Mouse (Mus musculus): ENCODE measurements around the gene Wbp4. TPM values are rescaled to one million over a fixed set of nuclear protein-coding genes. Genes with fewer than 3 reads are reported as not detected.
A peak's percentile ranks its signal among the peaks of the same experiment; 100 is the strongest.

The Wbp4 gene
- polyA plus RNA-seq, 1 experiment from 2014 or later, result 49.5 TPM

DNA sequence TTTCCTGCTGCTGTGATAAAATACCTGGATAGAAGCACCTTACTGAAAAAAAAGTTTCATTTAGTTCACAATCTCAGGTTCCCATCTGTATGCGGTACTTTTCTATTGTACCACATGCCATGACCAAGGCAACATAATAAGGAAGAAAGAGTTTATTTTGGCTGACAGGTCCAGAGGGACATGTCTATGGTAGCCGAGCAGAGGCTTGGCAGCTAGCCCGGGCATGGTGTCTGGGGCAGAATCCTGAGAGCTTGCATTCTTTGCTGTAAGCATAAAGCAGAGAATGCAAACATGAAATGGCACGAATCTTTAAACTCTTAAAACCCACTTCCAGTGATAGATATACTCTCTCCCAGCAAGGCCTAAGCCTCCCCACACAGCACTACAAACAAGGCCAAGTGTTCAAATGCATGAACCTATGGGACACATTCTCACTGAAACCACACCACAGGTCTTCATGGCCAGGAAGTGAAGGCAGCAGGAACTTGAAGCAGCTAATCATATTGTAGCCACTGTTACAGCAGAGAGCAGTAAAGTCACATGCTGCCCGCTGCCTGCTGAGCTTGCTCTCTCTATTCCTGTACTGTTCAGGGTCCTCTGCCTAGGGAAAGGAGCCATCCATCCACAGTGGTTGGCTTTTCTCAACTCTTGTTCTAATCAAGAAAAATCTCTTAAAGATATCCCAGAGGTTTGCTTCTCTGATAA, 22.2 kb upstream of the Wbp4 start:
- H3K4me1 ChIP-seq, result peaks cover 20% of the 10 kb centered on the region
- H3K9me3 ChIP-seq, result no peaks in the 10 kb centered on the region
- peaks cover 5% of the 10 kb centered on the region; the same call in 1 of the 2 replicates for H3K36me3 ChIP-seq
- no peaks in the 10 kb centered on the region for H3K27me3 ChIP-seq
- no peak overlapping the region for H3K9ac ChIP-seq
- ATAC-seq (ENCODE audit: low FRiP score, low read depth), result no peak
- no peak overlapping the region for H3K4me2 ChIP-seq (replicated peaks)
- H3K27ac ChIP-seq, result peak overlapping the region; percentile 48; the same call in 1 of the 2 replicates
- H3K4me3 ChIP-seq, result no peak overlapping the region
- WGBS, result 50% methylated on average over 5 of the region's 5 CpGs

DNA sequence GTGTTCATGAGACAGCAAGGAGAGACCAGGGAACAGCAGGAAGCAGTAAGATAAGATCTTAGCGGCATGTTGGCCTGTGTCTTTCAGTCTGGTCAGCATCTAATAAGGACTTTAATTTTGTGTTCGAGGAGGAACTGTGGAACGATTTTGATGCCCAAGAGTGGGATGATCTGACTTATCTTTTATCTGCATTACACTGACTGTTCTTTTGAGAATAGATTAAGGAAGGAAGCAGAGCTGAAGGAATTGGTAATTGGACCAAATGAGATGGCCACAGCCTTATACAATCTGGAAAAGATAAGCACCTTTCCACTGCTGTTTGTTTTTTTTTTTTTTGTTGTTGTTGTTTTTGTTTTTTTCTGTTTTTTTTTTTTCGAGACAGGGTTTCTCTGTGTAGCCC, 19.4 kb upstream of the Wbp4 start:
- peaks cover 5% of the 10 kb centered on the region; the same call in 1 of the 2 replicates for H3K36me3 ChIP-seq
- no peak overlapping the region for H3K9ac ChIP-seq
- peaks cover 9% of the 10 kb centered on the region for H3K4me1 ChIP-seq
- no peak overlapping the region for H3K27ac ChIP-seq
- no peak for ATAC-seq (ENCODE audit: low FRiP score, low read depth)
- WGBS, result 86% methylated on average over 4 of the region's 4 CpGs
- no peak overlapping the region for H3K4me2 ChIP-seq (replicated peaks)
- H3K4me3 ChIP-seq, result no peak overlapping the region
- H3K9me3 ChIP-seq, result no peaks in the 10 kb centered on the region
- H3K27me3 ChIP-seq, result no peaks in the 10 kb centered on the region

DNA sequence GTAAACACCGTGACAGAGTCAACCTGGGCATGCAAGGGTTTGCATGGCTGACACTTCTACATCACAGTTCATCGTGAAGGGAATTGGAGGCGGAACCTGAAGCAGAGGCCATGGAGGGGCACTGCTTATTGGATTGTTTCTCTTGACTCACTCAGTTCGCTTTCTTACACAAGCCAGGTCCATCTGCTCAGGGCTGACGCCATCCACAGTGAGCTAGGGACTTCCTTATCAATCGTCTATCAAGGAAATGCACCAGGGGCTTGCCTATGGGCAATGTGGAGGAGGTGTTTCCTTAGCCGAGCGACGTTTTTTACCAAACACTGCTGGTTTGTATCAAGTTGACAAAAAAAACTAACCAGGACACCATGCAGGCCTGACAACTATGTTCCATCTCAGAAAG, 18.0 kb upstream of the Wbp4 start:
- Histone ChIP-seq H3K4me3 (no peak overlapping the region), H3K36me3 (peaks cover 5% of the 10 kb centered on the region; the same call in 1 of the 2 replicates), H3K9me3 (no peaks in the 10 kb centered on the region), H3K27ac (no peak overlapping the region), H3K9ac (no peak overlapping the region), H3K4me2 (replicated peaks) (no peak overlapping the region), H3K4me1 (peaks cover 9% of the 10 kb centered on the region), H3K27me3 (no peaks in the 10 kb centered on the region)
- no peak for ATAC-seq (ENCODE audit: low FRiP score, low read depth)
- WGBS, result 82% methylated on average over 9 of the region's 9 CpGs

DNA sequence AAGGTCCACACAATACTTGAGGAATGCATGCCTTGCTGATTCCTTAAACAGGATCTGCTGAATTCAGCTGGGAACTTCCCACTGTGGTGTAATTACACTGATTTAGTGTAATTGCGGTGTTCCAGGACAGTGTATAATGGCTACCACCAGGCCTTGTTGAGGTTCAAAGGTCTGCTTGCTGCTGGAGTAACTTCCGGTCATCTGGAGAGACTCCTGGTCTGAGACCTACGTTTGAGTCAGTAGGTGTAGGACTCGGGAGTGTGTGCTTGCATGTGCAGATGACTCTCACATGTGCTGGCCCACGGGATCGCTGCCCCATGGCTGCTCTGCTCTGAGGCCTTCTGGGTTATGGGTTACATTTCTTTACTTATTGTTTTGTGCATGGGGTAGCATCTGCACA, 13.0 kb upstream of the Wbp4 start:
- no peaks in the 10 kb centered on the region for H3K9me3 ChIP-seq
- 57% methylated on average over 6 of the region's 6 CpGs for WGBS
- H3K27ac ChIP-seq, result no peak overlapping the region
- H3K4me2 ChIP-seq (replicated peaks), result no peak overlapping the region
- H3K4me3 ChIP-seq, result no peak overlapping the region
- no peak overlapping the region for H3K9ac ChIP-seq
- H3K4me1 ChIP-seq, result no peaks in the 10 kb centered on the region
- H3K27me3 ChIP-seq, result no peaks in the 10 kb centered on the region
- H3K36me3 ChIP-seq, result peaks cover 9% of the 10 kb centered on the region; the same call in 1 of the 2 replicates
- no peak for ATAC-seq (ENCODE audit: low FRiP score, low read depth)

DNA sequence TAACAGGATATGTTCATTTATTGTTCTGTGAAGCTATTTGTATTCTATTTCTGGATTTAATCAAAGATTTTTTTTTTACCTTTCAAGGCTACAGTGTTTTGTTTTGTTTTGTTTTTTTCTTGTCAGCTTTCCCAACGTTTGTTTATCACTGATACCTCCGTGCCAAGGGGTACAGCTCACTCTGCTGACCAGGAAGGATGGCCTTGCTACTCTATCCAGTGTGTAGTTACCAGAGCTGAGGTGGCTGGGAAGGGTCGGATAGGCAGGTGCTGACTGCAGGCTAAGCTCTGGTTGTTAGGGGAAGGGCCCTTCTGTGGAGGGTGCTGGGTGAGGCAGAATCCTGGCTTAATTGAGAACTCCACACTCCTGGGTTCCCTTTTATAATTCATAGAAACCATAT, 8.9 kb upstream of the Wbp4 start:
- no peak overlapping the region for H3K4me3 ChIP-seq
- H3K4me1 ChIP-seq, result peaks cover 26% of the 10 kb centered on the region
- H3K36me3 ChIP-seq, result peaks cover 9% of the 10 kb centered on the region; the same call in 1 of the 2 replicates
- no peak overlapping the region for H3K4me2 ChIP-seq (replicated peaks)
- no peaks in the 10 kb centered on the region for H3K9me3 ChIP-seq
- H3K27me3 ChIP-seq, result no peaks in the 10 kb centered on the region
- 65% methylated on average over 3 of the region's 3 CpGs for WGBS
- no peak overlapping the region for H3K9ac ChIP-seq
- no peak for ATAC-seq (ENCODE audit: low FRiP score, low read depth)
- no peak overlapping the region for H3K27ac ChIP-seq

DNA sequence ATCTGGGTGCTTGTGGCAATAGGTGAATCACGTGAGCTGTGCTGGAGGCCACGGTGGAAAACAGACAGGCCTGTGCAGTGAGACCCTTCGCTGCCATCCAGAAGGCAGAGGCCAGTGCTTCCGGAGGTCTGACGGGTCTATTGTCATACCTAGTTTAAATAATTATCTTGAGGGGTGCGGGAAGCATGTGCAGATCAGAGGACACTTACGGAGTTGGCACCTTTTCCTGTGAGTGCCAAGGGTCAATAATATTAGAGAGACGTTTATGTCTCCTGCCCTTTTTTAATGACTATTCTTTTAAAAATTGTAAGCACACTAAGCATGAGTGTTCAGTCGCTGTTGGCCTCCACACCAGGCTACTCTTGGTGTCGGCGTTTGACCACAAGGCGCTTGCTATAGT, 7.8 kb upstream of the Wbp4 start:
- no peak overlapping the region for H3K4me2 ChIP-seq (replicated peaks)

DNA sequence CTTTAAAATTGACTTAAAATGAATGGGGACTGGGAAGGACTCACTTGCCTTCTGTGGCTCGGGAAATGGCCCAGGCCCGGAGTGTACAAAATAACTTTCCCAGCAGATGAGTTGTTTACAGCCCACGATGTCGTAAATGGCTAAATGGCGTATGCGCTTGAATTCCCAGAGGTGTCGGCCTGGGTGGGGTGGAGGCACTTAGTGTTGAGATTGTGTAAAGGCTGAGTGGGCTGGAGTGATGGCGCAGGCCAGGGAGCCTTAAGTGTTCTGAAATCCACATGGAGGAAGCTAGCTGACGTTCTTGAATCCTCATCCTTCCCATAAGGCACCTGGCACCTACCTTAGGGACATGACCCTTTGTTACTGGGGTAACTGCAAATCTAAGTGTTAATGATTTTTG, 7.2 kb upstream of the Wbp4 start:
- H3K4me1 ChIP-seq, result peaks cover 31% of the 10 kb centered on the region
- no peak overlapping the region for H3K9ac ChIP-seq
- peaks cover 9% of the 10 kb centered on the region; the same call in 1 of the 2 replicates for H3K36me3 ChIP-seq
- no peak for ATAC-seq (ENCODE audit: low FRiP score, low read depth)
- no peaks in the 10 kb centered on the region for H3K9me3 ChIP-seq
- H3K4me3 ChIP-seq, result no peak overlapping the region
- 43% methylated on average over 9 of the region's 9 CpGs for WGBS
- H3K27me3 ChIP-seq, result no peaks in the 10 kb centered on the region
- H3K27ac ChIP-seq, result no peak overlapping the region
- H3K4me2 ChIP-seq (replicated peaks), result no peak overlapping the region

More for the DNA sequence above, 7.8 kb upstream of the Wbp4 start:
- Histone ChIP-seq H3K9ac (no peak overlapping the region), H3K27ac (no peak overlapping the region), H3K4me3 (no peak overlapping the region), H3K9me3 (no peaks in the 10 kb centered on the region), H3K4me1 (peaks cover 26% of the 10 kb centered on the region), H3K36me3 (peaks cover 9% of the 10 kb centered on the region; the same call in 1 of the 2 replicates), H3K27me3 (no peaks in the 10 kb centered on the region)
- WGBS, result 75% methylated on average over 12 of the region's 12 CpGs
- ATAC-seq (ENCODE audit: low FRiP score, low read depth), result no peak

DNA sequence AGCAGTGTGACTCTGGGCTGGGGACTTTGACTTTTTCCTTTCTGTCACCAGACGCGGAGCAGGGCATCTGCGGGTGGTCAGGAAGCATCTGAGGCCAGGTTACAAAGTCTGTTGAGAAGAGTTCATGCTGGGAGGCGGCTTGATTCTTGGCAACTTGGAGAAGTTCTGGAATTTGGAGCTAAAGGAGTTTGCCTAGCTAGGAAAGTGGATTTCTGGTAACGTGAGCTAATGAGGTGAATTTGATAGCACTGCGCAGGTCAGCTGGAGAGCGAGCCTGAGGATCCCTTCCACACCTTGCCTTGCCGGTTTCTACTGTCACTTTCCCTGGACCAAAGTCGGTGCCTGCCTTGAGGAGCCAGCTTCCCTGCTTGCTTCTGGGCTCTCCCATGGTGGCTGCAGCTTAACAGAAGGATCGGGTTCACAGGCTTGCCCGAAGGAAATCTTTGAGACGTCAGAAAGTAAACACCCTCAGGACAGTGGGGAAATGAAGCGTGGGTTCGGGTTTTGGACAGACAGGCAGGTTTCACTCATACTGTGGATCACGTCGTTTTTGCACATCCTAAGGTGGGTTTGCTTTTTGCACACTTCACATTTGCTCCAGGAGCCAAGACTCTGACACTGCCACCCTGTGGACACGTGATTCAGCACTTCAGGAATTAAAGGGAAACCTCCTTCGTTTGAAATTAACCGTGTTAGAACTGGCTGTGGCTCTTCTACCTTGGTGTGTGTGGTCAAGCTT, 5.8 kb upstream of the Wbp4 start:
- WGBS, result 3% methylated on average over 19 of the region's 19 CpGs
- peak overlapping the region; percentile 43 for H3K9ac ChIP-seq
- ATAC-seq (ENCODE audit: low FRiP score, low read depth), result no peak; the same call in 1 of the 2 replicates

DNA sequence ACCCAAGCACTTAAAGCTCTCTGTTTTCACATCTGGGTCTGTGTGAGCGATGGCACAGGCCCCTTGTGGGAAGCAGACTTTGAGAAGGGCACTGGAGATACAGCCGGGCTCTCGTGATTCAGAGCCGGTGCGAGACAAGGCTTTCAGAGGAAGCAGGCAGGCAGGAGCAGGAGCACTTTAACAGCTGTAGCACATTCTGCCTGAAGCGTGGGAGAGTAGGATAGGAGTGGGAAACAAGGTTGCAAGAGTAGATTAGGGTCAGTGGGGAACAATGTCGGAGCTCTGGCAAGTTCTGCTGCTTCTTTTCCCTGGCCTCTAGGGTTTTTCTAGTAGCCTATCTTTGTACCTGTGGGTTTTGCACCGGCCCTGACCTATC, 5.3 kb upstream of the Wbp4 start:
- peaks cover 41% of the 10 kb centered on the region for H3K4me1 ChIP-seq
- H3K4me3 ChIP-seq, result peak overlapping the region; percentile 44
- peaks cover 3% of the 10 kb centered on the region; the same call in 1 of the 2 replicates for H3K36me3 ChIP-seq
- ATAC-seq (ENCODE audit: low FRiP score, low read depth), result no peak
- no peaks in the 10 kb centered on the region for H3K27me3 ChIP-seq
- H3K9me3 ChIP-seq, result no peaks in the 10 kb centered on the region
- H3K4me2 ChIP-seq (replicated peaks), result peak overlapping the region; percentile 71
- H3K9ac ChIP-seq, result peak overlapping the region; percentile 43; the same call in 1 of the 2 replicates
- peak overlapping the region; percentile 44; the same call in 1 of the 2 replicates for H3K27ac ChIP-seq
- WGBS, result 10% methylated on average over 8 of the region's 8 CpGs

More for the DNA sequence above, 5.8 kb upstream of the Wbp4 start:
- H3K4me1 ChIP-seq, result peaks cover 41% of the 10 kb centered on the region
- H3K4me2 ChIP-seq (replicated peaks), result peak overlapping the region; percentile 71
- no peaks in the 10 kb centered on the region for H3K9me3 ChIP-seq
- peak overlapping the region; percentile 44; the same call in 1 of the 2 replicates for H3K27ac ChIP-seq
- no peaks in the 10 kb centered on the region for H3K27me3 ChIP-seq
- H3K36me3 ChIP-seq, result peaks cover 9% of the 10 kb centered on the region; the same call in 1 of the 2 replicates
- H3K4me3 ChIP-seq, result peak overlapping the region; percentile 44

DNA sequence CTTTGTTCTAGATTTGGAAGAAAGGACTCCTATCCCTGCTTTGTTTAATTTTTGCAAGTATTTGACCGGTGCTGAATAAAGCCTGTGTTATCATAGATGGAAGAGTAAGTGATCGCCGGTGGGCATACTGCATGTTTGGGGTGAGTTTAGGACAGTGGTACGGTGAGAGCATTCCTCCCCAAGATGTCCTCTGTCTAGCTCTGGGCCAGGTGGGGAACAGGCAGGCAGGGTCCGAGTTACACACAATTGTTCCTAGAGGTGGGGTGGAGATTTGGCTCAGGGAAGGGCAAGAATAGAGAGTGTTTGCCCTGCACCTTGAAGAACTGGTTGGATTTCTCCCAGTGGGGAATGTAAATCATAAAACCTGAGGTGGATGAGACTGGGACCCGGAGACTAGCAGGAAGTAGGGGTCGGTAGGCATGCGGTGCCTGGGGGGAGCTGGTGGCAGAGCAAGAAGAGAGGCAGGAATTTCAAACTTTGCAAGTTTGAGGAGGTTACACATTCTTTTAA, 2.3 kb upstream of the Wbp4 start:
- Histone ChIP-seq H3K4me2 (replicated peaks) (peak overlapping the region; percentile 73), H3K27ac (peak overlapping the region; percentile 99; the same call in 1 of the 2 replicates), H3K27me3 (no peaks in the 10 kb centered on the region), H3K4me3 (peak overlapping the region; percentile 89), H3K4me1 (peaks cover 51% of the 10 kb centered on the region), H3K36me3 (peaks cover 4% of the 10 kb centered on the region; the same call in 1 of the 2 replicates), H3K9me3 (no peaks in the 10 kb centered on the region), H3K9ac (peak overlapping the region; percentile 19; the same call in 1 of the 2 replicates)
- 60% methylated on average over 8 of the region's 8 CpGs for WGBS
- no peak for ATAC-seq (ENCODE audit: low FRiP score, low read depth)

DNA sequence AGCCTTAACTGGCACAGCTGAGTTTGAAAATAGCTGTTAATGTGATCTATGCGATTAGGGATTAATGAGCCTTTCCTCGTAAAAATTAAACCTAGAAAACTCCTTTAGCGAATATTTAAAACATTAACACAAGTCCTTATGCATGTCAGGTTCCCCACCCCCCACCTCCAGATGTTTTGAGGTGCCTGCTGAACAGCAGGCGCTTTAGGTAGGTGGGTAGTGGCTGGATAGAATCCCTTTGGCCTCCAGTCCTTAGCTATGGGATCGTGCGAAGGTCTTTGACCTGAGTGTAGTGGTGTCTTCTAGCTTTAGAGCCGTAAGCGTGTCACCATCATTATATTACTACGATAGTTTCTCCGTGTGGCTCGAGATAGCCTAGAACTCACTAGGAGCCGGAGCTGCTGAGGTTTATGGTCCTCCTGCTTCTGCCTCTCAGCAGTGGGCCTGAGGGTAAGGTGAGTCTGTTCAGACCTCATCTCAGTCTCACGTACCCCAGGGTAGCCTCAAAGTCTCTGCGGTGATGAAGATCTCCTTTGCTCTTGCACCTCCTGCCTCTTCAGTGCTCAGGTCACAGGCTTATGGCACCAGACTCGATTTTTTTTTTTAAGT, 1.5 kb upstream of the Wbp4 start:
- Histone ChIP-seq H3K4me3 (peak overlapping the region; percentile 89), H3K27ac (peak overlapping the region; percentile 99)

More for the DNA sequence above, 1.5 kb upstream of the Wbp4 start:
- 13% methylated on average over 15 of the region's 15 CpGs for WGBS
- Histone ChIP-seq H3K4me2 (replicated peaks) (peak overlapping the region; percentile 73), H3K27me3 (no peaks in the 10 kb centered on the region), H3K9me3 (no peaks in the 10 kb centered on the region), H3K4me1 (peaks cover 47% of the 10 kb centered on the region), H3K9ac (peak overlapping the region; percentile 98), H3K36me3 (peaks cover 10% of the 10 kb centered on the region; the same call in 1 of the 2 replicates)
- ATAC-seq (ENCODE audit: low FRiP score, low read depth), result no peak
